Mouse (Mus musculus): ENCODE measurements around the gene Fstl1.

Fstl1 gene

GRCm38 (mm10) chr16:37776860-37777651, at the start of gene Fstl1:
Gene Fstl1 (plus strand): TSS chr16:37776873.
- DNase-seq (ENCODE audit: low read depth, low spot score) = peak; percentile 63

DNA sequence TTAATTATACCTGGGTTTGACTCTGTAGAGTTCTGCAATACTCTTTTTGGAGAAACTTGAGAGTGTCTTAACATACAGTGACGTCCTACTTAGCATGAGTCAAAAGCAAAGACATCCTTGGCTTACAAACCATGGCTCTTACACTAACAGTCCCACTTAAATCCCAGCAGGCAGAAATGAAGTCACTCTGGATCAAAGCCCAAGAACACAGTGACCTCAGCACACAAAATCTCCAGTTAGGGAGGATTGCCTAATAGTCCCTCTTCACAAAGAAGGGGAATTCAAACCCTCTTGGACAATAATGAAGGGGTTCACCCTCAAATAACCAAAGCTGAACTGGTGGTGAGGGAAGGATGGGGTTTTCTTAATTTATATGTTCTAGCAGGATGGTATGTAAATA, 48.0 kb upstream of the Fstl1 start:
- no peak for DNase-seq (ENCODE audit: low read depth, low spot score)

GRCm38 (mm10) chr16:37729381-37730150, 47.1 kb upstream of the Fstl1 start:
- DNase-seq (ENCODE audit: low read depth, low spot score) = no peak

- no peak for DNase-seq (ENCODE audit: low read depth, low spot score)
Measured at GRCm38 (mm10) chr16:37730293-37730835, 46.3 kb upstream of the Fstl1 start.

DNA sequence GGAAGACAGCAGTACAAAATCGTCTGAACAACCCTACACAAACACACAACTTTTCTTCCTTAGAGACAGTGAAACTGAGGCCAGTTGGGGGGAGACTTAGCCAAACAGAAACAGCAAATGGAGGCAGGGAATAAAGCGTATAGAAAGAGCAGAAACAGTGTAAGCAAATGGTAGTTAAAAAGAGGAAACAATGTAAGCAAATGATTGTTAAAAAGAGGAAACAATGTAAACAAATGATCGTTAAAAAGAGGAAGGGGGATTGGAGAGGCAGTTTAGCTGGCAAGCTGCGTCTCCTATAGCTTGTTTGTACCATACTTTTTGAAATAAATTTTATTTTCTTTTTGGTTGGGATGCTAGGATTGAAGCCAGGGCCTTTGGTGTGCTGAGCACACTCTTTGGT, 45.2 kb upstream of the Fstl1 start:
- DNase-seq (ENCODE audit: low read depth, low spot score) = no peak

- no peak for DNase-seq (ENCODE audit: low read depth, low spot score)
Measured at GRCm38 (mm10) chr16:37732023-37732761, 44.5 kb upstream of the Fstl1 start.

GRCm38 (mm10) chr16:37740076-37740475, 36.6 kb upstream of the Fstl1 start:
- no peak for DNase-seq (ENCODE audit: low read depth, low spot score)

- no peak for DNase-seq (ENCODE audit: low read depth, low spot score)
Measured at GRCm38 (mm10) chr16:37742266-37742665, 34.4 kb upstream of the Fstl1 start.

DNA sequence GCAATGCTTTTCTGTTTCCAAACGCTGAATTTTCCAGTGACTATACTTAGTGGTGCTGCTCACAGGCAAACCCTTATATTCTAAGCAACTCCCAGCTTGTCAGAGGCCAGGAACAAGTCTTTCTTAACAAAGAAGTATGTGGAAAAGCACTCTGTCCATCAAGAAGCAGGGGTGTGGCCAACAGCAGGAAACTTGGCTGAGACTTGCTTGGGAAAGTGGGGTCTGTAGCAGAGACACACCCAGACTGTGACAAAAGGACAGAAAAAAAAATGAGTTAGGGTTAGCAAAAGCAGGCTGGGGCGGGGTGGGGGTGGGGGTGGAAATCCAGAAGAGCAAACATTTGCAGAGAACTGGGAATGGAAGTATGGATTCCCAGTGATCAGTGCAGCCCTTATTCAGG, 23.8 kb upstream of the Fstl1 start:
- DNase-seq (ENCODE audit: low read depth, low spot score) = peak; percentile 62

DNA sequence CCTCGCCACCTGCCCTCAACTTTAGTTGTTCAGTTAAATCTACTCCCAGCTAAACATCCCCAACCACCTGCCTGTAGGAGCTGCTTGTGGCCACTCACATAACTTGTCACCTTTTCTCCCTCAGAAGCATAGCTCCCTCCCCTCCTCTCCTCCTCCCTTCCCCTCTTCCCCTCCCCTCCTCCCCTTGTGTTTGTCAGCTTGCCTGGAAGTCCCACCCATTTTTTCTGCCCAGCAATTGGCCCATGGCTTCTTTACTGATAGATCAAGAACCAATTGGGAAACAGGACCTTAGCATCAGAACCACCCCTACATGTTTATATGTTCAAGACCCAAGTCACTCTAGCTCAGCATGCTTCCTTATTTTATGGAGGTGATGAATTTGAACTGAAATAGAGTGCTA, 22.9 kb upstream of the Fstl1 start:
- peak; percentile 91 for DNase-seq (ENCODE audit: low read depth, low spot score)

- DNase-seq (ENCODE audit: low read depth, low spot score) = no peak
Measured at GRCm38 (mm10) chr16:37754483-37754882, 22.2 kb upstream of the Fstl1 start.

- DNase-seq (ENCODE audit: low read depth, low spot score) = no peak
Measured at GRCm38 (mm10) chr16:37757223-37757622, 19.4 kb upstream of the Fstl1 start.

- no peak for DNase-seq (ENCODE audit: low read depth, low spot score)
Measured at GRCm38 (mm10) chr16:37763797-37764196, 12.9 kb upstream of the Fstl1 start.

DNA sequence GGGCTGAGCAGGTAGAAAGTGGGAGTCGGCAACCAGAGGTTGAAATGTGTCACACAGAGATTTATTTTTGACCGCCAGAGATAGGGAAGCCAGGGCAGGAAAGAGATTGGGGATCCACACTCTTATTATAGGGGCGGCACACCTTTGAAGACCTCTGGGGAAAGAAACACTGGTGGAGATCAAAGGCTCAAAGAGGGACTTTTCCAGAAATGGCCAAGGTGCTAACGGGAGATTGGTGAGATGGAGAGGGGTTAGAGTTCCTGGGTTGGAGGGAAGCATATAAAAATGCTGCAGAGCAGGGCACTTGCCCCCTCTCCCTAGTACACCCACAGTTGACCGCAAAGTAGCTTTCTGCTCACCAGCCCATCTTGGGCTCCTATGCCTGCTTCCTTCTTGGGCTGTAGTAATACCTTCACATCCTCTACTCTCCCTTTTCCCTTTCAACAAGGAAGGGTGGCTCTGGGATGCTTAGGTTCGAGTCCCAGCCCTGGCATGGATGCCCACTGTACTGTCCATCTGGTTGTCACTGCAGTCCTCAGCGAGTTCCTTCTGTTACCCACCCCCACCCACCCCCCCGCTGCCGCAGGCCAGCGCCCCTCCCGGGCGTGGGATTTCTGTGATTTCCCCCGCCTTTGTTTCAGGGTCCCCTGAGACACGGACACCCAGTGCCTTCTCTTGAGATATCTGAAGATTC, 360 bp upstream of the Fstl1 start:
- DNase-seq (ENCODE audit: low read depth, low spot score) = no peak

GRCm38 (mm10) chr16:37777796-37778475, 1.3 kb downstream of the Fstl1 start:
- DNase-seq (ENCODE audit: low read depth, low spot score) = peak; percentile 65

DNA sequence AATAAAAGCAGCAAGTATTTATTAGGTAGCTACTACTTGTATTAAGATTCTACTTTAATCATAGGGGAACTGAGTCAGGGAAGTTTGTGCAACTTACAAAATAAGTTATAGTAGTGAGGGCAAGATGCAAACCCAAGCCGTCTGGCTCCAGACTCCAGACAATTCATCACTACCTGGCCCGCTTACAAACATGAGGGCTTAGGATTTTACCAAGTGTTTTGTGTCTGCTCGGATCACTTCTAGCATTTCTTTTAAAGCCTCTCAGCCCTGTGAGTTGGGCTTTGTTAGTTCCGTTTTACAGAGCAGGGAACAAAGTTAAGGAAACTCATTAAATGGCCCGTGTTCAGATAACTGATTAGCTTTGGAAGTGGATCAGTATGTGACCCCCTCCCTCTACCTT, 1.9 kb downstream of the Fstl1 start:
- DNase-seq (ENCODE audit: low read depth, low spot score) = peak; percentile 10

DNA sequence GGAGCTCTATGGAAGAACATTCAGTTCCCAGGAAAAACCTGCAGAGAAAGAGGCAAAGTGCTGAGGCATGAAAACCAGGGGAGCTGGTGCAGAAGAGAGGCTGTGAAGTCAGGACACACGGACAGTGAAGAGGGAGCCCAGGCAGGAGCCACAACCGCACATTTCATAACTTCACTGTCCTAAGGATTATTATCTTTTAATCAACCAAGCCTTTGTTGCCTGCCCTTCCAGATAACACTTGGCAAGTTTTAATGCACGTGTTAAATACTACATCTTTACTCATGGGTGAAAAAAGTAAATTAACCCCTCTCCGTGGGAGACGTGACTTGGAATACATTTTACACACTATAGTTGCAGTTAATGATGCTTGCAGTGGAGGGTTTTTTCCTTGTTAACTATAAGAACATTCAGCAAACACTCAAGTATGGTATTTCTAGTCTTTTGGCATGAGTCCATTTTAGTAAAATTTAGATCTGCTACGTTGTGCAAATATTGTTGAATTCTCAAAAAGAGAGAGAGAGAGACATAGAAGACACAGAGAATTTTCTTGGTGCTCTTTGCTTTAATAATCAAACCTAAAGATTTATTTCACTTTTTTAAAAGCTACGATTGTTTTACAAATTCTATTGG, 3.1 kb downstream of the Fstl1 start:
- DNase-seq (ENCODE audit: low read depth, low spot score) = no peak

- DNase-seq (ENCODE audit: low read depth, low spot score) = peak; percentile 59
Measured at GRCm38 (mm10) chr16:37780386-37780785, 3.7 kb downstream of the Fstl1 start.

GRCm38 (mm10) chr16:37780911-37781310, 4.2 kb downstream of the Fstl1 start:
- DNase-seq (ENCODE audit: low read depth, low spot score) = no peak

DNA sequence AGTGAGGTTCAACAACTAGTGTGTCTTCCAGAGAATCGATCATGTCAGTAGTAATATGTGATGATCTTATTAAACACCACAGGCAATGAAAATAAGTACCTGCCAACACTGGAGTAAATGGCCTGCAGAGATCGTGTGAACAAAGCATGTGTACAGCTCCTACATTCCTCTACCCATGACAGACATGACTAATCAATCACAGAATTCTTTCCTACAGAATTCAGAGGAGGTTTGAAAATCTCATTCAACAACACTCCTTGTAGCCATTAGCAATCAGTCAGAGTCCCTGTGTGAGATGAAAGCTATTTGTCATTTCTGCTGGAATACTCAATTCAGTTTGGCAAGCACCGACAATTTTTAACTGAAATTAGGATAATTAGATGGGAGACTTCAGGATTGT, 7.9 kb downstream of the Fstl1 start:
- DNase-seq (ENCODE audit: low read depth, low spot score) = peak; percentile 23

Data from R1 (cell line).